Mouse (Mus musculus) retina, adult 2 months (tissue): ENCODE measurements around the gene Fuz.
A peak's percentile ranks its signal among the peaks of the same experiment; 100 is the strongest.

Source experiments
- DNase-seq: peaks from one replicate; pipeline ENCODE4 v3.0.0-alpha.2; 2012; ENCODE audit warnings: low read depth, low spot score

The Fuz gene

DNA sequence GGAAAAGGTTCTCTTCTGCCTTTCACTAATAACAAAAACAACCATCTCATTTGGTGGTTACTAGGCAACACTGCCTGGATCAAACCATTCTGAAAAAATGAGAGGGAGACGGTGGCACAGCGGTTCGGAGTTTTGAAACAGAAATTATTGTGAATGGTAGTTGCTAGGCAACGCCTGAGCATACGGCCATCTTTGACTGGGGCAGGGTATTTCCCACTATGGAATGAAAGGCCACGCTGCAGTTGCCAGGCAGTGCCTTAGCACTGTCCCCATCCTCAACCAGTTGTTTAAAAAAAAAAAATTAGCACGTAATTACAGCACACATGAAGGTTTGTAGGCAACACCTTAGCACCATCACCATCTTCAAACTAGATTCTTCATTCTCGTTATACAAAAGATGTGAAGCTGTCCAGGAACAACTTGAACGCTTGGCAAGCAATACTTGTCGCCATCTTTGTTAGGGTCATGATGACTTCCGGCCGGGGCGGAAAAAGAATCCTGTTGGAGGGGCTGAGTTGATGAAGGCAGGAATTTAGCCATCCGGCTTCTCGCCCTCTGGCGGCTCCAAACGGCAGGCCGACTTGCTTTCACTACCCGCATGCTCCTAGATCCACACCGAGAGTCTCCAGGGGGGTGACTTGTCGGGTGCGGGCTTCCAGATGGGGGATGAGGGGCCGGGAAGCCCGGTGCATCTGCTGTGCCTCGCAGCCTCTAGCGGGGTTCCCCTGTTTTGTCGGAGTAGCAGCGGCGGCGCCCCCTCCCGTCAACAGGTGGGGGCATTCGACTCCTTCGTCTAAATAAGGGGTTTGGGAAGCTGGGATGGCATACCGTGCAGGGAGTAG is at the start of gene Fuz:
Fuz (plus strand) TSS at position 487 of the 842 bp plus-strand sequence.
- DNase-seq: peak; percentile 89

DNA sequence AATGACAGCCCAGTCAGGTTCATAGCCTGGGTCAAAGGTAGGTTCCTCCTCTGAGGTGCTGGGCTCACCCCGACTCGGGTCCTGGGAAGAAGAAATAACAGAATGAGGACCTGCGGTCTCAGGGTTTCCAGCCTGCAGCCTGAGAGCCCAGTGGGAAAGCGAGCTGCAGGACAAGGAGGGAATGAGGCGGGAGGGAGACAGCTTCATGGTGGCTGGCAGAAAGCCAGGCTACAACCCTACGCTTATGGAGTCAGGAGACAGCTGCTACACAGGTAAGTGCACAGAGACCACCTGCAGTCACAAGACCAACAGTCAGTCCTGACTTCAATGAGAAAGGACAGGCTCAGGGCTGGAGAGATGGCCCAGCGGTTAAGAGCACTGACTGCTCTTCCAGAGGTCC is 49.1 kb upstream of the Fuz start:
- DNase-seq: no peak

DNA sequence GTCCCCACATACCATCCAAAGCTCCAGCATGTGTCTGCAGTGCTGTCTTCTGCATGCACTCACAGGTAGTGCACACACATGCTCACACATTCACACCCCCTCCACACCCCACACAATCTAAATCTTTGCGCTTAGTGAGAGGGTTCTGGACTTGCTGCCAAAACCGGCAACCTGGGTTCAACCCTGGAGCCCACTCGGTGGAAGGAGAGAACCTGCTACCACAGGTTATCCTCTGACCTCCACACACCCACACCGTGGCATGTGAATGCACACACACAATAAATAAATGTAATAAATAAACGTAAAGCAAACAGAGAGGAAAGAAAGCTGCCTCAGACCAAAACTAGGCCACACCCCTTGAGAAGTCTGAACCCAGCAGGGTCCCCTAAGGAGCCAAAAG is 48.1 kb upstream of the Fuz start:
- DNase-seq: no peak

DNA sequence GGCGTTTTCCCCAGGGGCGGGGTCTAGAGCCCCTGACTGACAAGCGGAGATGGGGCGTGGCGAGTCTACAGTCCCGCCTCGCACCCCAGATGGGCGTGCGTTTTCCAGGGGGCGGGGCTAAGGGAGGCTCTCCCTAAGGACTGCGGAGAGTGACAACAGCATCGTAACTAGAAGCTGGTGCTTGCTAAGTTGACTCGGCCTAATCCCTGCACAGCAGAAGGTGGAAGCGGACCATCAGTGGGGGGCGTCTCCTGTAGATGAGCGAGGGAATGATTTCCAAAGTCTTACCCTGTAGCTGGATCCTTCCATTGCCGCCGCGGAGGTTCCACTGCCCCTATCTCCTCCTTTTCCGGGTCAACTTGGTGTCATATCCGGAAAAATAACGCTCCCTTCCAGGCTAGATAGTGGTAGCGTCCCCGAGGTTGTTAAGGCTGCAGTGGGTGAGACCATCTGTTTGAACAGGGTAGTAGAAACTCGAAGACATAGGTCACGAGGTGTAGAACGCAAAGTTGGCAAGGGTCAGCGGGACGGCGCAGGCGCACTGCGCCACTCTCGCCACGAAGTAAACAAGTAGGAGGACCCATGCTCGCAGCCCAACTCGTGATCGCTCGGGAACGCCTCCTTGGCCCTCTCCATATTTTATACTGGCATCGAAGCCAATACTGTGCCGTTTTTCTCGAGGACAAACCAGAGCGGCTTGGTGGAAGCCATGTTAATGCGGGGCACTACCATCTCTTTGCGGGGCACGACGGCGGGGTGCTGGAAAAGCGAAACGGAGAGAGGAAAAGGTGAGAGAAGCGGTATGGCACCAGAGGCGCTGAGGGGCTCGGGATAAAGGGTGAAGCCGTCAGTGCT is 47.1 kb upstream of the Fuz start, which contains the start of the genes Akt1s1 and Tbc1d17:
Akt1s1 (plus strand) TSS at position 431 of the 855 bp plus-strand sequence.
Tbc1d17 (minus strand) TSS at position 519 of the 855 bp plus-strand sequence.
- DNase-seq: peak; percentile 100

DNA sequence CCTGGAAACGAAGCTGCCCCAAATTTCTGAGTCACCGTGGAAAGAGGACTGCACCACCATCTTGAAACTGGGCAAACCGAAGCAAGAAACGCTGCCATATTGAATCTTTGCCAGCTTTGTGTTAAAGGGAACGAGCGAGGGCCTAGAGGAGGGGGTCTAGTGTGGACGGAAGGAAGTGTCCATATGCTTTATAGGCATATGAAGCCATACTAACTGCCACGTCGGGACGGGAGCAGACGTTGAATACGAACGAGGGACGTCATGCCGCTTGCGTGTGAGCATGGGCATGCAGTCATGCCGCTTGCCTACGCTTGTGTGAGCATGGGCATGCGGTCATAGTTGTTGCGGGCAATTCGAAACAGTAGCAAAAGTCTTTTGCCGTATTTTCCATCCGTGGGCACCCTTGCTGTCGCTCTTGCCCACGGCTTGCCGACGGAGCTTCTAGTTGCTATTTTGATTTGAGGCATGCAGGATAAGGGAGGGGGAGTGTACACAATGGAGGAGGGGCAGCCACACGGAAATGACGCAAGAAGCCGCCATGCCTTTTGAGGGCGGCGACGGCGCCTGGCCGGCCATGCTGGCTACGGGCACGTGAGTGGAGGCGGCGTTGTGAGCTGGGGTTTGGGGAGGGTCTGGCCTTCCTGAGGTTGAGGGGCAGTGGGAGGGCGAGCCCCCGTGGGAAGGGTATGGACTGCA is 46.3 kb upstream of the Fuz start:
- DNase-seq: peak; percentile 84

DNA sequence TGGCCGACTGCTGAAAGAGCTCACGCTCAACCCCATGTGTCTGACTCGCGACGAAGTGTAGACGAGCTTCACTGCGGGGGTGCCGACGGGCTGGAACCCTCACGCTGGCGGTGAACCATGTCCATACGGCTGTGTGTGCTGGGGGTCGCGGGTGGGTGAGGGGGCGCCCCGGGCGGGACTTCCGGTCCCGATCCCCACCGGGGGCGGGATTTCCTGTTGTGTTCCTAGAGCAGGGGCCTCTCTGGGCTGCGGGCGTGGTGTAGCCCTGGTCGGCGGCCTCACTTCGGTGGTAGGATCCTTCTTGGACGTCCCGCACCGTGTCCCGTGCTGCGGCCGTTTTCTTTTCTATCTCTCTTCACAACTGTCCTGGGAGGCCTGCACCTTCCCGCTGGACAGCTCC is 45.7 kb upstream of the Fuz start:
- DNase-seq: peak; percentile 46

DNA sequence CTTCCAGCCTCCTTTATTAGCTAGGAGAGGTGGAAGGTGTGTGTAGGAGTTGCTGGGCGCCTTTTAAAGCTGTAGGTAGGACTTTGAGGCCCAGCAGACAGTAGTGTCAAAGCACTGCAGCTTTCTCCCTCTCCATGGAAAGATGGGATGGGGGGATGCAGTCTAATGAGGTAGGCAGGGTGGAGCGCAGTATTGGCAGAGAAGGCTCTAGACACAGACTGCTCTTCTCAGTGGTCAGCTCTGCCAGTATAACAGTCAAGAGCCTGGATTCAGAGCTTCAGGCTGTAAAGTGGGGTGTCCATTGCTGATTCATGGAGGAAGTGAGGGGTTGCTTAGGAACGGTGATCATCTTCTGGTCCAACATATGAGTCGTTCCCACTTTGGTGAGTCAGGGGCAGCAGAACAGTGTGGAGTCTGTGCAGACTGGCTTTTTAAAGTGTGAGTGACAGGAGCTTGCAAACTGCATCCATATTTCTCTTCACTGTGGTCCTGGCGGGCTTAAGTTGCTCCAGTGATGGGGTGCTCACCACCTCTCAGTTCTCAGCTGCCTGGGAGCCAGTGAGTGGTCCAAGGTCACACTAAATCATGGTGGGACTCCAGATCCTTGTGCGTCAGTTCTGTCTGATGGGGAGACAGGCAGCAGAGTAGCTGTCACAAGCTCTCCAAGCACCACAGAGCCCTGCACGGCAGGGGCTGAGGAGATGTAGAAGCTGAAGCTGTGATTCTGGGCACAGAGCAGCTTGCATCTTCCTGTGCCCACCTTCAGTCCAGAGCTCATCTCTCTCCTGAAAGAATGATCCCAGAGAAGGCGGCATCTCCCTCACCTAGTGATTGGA is 44.9 kb upstream of the Fuz start:
- DNase-seq: no peak

DNA sequence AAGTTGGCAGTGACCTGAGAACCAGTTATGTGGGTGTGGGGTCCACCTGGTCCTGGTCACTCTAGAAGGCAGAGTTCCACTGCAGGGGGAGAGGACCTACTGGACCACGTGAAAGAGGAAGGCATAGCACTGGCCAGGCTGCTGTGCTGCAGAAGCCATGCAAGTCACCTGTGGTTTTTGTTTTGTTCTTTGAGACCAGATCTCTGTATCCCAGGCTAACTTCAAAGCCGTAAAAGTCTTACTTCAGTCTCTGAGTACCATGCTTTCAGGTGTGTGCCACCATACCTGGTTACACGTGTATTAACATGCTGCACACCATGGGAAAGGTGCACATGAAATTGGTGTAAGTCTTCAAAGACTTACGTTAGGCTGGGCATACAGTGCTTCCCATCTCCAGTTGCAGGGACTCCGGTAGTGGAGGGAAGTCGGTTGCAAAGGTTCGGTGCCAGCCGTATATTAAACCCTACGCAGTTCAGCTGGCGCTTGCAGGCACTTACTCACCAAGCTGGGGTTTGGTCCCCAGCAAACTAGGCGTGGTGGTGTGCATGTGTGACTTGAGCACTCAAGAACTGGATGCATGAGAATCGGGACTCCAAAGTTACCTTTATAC is 44.1 kb upstream of the Fuz start:
- no peak for DNase-seq

DNA sequence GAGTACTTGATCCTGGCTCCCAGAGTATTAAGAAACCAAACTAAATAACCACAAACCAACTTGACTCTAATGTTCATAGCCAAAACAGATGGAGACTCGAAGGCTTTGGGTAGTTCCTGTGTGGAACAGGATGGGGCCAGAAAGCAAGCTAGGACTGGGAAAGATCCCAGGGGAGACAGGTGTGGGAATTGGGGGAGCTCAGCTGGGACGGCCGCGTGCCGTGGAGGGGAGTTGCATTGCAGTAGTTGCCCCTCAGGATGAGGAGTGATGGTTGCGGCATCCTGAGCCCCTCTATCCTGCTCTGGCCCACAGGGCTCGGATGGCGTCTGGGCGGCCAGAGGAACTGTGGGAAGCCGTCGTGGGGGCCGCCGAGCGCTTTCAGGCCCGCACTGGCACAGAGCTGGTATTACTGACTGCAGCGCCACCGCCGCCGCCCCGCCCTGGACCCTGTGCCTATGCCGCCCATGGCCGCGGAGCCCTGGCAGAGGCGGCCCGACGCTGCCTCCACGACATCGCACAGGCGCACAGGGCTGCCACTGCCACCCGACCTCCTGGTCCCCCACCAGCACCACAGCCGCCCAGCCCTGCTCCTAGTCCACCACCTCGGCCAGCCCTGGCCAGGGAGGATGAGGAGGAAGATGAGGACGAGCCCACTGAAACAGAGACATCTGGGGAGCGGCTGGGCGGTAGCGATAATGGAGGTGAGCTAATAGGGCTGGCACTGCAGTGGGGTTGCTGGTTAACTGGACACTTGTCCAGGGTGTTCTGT is 43.4 kb upstream of the Fuz start:
- DNase-seq: no peak

DNA sequence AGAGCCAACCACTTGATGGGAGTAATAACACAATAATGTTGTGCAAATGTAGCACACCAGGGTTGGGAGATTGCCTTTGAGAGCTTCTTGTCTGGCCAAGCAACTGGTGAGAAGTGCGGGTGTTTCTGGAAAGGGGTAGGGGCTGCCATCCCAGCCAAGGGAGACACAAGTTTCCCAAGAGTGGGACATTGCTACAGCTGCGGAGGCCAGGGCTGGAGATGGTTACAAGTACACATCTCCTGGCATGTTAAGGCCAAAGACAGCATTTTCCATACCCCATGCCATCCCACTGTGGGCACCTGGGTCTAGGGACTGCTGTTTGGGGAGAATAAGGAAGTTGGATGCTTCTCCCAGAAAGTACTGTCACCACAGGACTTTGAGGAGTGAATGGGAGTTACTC is 42.8 kb upstream of the Fuz start:
- DNase-seq: no peak

DNA sequence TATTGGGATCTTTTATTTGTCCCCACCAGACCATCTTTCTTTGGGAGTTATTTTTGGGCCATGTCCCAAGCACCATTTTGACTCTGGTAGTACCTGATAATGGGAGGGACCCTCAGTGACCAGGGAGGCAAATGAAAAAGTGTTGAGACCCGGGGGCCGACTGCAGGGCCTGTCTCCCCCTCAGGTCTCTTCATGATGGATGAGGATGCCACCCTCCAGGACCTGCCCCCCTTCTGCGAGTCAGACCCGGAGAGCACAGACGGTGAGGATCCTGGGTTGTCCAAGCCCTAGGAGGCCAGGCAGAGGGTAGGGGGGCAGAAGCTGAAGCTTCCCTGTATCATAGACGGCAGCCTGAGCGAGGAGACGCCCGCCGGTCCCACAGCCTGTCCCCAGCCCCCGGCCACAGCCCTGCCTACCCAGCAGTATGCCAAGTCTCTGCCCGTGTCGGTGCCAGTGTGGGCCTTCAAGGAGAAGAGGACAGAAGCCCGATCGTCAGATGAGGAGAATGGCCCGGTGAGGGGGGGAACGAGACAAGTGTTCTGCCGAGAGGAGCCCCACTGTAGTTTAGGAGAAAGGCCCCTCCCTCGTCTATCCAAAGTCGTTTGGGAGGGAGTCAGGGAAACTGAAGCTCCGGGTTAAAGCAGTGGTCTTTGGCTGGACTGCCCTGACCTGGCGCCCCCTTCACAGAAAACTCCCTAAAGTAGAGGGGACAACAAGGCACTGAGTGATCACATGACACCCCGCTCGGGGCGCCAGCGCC is 42.1 kb upstream of the Fuz start:
- no peak for DNase-seq

DNA sequence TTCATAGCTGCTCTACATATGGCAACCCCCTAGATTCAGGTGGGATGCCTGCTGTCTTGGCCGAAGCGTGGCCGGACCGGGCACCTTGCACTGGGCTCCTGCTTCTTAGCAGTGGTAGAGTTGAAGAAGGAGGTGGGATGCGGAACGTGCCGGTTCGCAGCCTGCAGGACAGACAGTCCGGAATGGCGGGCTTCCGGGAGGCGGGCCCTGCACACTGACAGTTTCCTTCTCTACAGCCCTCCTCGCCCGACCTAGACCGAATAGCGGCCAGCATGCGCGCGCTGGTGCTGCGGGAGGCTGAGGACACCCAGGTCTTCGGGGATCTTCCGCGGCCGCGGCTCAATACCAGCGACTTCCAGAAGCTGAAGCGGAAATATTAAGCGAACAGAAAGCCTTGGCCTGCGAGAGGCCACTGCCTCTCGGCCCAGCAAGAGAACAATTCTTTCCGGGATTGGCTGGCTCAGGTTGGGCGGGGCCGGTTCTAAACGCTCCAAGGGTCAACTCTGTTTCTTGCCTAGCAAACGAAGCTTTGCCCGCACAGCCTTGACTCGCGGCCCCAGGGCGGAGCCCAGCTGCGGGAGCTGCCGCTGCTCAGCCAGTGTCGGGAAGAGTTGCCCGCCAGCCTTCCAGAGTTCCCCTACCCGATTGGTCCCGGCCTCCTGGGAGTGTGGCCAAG is 41.4 kb upstream of the Fuz start:
- DNase-seq: peak; percentile 37

DNA sequence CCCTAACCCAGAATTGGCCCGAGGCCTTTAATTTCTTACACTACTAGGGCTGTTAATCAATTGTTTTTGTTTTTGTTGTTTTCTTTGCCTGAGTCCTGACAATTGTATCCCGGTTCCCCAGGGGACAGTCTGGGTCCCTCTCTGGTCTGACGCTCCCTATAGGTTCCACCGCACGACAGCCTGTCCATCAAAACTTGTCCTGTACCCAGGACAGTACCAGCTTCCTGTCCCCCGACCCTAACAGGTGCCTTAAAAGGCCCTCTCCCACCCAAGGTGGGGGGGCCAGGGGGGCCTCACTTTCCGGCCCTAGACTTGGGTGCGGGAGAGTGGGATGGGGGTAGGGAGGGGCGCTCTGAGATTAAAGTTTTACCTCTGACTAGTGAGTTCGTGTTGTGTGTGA is 40.8 kb upstream of the Fuz start:
- no peak for DNase-seq

DNA sequence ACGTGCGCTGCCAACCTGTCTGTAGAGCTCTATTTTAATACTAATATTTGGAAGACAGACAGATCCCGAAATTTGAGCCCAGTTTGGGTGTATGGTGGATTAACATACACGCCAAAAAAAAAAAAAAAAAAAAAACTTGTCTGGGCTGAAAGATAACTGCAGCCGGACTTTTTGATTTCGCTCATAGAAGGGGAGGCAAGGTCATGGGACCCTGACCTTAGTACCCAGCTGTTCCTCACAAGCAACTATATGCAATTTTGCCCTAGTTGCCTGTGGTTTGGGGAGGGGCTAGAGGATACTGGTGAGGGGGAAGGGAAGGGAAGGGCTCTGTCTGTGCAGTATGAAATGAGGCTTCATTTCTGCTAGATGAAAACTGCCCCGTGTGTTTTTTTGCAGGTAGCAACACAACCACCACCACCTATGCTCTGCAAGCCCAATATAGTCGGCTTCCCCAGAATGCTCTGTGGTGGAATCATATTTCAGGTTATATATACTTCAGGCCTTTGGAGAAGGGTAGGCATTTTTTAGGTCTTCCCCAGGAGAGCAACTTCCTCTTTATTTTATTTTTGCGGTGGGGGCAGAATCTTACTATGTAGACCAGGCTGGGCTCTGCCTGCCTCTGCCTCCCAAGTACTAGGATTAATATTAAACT is 39.5 kb upstream of the Fuz start:
- no peak for DNase-seq

DNA sequence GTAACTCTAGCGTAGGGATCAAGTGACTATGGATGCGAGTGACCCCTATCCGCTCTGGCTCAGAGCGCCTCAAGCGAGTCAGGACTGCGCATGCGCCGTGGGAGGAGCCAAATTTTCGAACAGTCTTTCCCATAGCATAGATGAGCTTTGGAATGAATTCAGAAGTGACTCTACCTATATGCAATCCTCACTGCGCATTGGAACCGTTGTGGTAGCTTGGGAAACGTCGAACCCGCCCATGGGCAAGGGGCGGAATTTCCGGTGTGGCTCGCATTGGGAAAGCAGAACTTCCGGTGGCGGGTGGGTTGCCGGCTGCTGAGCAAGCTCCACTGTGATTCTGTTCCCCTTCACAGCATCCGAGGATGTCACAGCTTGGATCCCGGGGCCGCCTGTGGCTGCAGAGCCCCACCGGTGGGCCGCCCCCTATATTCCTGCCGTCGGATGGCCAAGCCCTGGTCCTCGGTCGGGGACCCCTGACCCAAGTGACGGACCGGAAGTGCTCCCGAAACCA is 38.8 kb upstream of the Fuz start, which contains the start of gene Pnkp:
Pnkp (plus strand) TSS at position 98 of the 511 bp plus-strand sequence.
- DNase-seq: peak; percentile 71

DNA sequence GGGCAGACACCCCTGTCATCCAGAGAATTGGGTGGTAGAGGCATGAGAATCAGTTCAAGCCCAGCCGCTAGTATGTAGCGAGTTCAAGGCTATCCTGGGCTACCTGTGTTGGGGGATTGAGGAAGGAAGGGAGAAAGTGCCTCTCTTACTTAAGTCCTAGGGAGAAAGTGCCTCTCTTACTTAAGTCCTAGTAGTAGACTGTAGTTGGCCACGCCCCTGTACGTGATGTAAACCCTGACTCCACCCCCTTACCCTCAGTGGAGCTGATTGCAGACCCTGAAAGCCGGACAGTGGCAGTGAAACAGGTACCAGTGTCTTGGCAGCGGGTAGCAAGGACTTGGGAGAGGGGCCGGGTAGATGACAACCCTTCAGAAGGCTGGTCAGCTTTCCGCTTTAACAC is 38.0 kb upstream of the Fuz start:
- no peak for DNase-seq

DNA sequence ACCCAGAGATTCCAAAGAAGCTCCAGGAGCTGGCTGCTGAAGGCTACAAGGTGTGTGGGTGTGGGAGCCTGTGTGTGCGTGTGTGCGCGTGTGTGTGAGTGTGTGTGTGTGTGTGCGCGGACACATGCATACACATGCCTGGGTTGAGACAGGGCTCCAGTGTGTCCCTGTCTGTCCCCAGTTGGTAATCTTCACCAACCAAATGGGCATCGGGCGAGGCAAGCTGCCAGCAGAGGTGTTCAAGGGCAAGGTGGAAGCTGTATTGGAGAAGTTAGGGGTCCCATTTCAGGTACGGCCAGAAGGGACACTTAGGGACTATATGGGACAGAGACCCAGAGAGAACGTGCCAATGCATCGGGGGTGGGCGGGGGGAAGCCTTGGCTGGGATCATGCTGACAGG is 36.0 kb upstream of the Fuz start:
- DNase-seq: no peak
